Mouse (Mus musculus): ENCODE data around the gene Gm42674.
A peak's percentile ranks its signal among the peaks of the same experiment; 100 is the strongest.

The Gm42674 gene

GRCm38 (mm10) chr3:90598212-90598611 is 3.5 kb upstream of the Gm42674 start:
- DNase-seq (ENCODE audit: low spot score): no peak

DNA sequence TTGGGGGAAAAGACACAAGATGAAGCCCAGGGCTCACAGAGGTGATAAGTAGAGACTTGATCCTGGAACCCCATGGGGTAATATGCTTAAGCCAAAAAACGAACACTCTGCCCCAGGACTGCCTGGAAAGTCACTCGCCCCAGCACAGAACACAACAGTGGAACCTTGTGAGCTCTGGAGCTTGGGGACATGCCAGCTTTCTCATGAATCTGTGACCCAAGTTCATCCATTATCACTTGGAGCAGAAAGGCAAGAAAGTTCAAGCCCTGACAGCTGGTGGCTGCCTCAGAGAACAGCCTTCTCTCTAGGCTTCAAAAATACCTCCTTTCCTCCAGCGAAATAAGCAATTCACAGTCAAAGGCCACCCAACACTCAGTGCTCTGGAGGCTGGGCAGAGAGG is 2.3 kb upstream of the Gm42674 start:
- no peak for DNase-seq (ENCODE audit: low spot score)

GRCm38 (mm10) chr3:90600036-90600435 is 1.7 kb upstream of the Gm42674 start:
- no peak for DNase-seq (ENCODE audit: low spot score)

GRCm38 (mm10) chr3:90600458-90601195 is 1.1 kb upstream of the Gm42674 start:
- no peak for DNase-seq (ENCODE audit: low spot score)

DNA sequence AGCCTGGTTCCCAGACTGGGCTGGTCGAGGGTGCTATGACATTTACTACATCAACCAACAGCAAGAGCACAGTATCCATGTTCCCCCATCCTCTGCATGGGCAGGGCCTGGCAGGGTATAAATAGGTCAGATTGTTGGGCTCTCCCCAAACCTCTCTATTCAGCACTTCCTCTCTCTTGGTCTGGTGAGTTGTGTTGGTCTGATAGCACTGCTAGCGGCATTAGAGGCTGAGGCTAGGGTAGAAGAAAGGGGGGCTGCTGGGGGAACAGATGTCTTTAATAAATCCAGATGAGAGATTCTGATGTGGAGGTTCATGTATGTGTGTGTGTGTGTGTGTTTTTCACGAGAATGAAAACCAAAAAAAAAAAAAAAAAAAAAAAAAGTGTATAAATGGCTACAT is 1.9 kb downstream of the Gm42674 start, which contains the start of gene S100a4:
Gene S100a4 (plus strand): TSS at position 149 of the 400 bp plus-strand sequence.
- DNase-seq (ENCODE audit: low spot score): no peak

- peak; percentile 90 for DNase-seq (ENCODE audit: low spot score)
Observed at GRCm38 (mm10) chr3:90604416-90604815, 2.7 kb downstream of the Gm42674 start.

- no peak for DNase-seq (ENCODE audit: low spot score)
Observed at GRCm38 (mm10) chr3:90605049-90605448, 3.3 kb downstream of the Gm42674 start.

DNA sequence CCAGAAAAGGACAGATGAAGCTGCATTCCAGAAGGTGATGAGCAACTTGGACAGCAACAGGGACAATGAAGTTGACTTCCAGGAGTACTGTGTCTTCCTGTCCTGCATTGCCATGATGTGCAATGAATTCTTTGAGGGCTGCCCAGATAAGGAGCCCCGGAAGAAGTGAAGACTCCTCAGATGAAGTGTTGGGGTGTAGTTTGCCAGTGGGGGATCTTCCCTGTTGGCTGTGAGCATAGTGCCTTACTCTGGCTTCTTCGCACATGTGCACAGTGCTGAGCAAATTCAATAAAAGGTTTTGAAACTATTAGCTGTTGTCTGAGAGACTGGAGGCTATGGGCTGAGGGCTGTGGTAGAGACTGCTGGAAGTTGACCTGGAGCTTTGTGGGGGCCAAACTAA is 4.0 kb downstream of the Gm42674 start:
- DNase-seq (ENCODE audit: low spot score): no peak

- DNase-seq (ENCODE audit: low spot score): no peak
Observed at GRCm38 (mm10) chr3:90606185-90606584, 4.5 kb downstream of the Gm42674 start.

- no peak for DNase-seq (ENCODE audit: low spot score)
Observed at GRCm38 (mm10) chr3:90607361-90607760, 5.7 kb downstream of the Gm42674 start.

DNA sequence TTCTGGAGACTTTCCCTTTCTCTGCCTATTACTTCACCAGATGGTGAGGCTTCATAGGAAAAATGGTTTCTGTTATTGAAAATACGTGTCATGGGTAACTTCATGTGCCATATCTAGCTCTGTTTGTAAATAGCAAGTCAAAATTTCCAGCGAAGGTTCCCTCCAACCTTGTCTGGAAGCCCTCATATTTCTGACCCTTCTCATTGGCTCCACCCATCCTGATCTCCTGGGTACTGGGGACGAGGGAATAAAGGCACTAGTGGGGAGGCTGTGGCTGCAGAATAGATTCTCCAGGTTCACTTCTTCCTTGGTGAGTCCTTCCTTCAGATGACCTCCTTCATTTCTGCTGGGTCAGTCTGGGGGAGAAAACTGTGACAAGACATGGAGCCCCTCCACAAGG is 6.5 kb downstream of the Gm42674 start, which contains the start of gene S100a5:
Gene S100a5 (plus strand): TSS at position 301 of the 400 bp plus-strand sequence.
- no peak for DNase-seq (ENCODE audit: low spot score)

- no peak for DNase-seq (ENCODE audit: low spot score)
Observed at GRCm38 (mm10) chr3:90609102-90609501, 7.4 kb downstream of the Gm42674 start.

GRCm38 (mm10) chr3:90611494-90611893 is 9.8 kb downstream of the Gm42674 start:
- DNase-seq (ENCODE audit: low spot score): no peak

GRCm38 (mm10) chr3:90612061-90612460 is 10.4 kb downstream of the Gm42674 start:
- no peak for DNase-seq (ENCODE audit: low spot score)

- DNase-seq (ENCODE audit: low spot score): peak; percentile 83
Observed at GRCm38 (mm10) chr3:90612728-90613291, 11.1 kb downstream of the Gm42674 start, which contains the start of gene S100a6. Gene S100a6 (plus strand): TSS chr3:90612882.

GRCm38 (mm10) chr3:90613461-90614147 is 11.9 kb downstream of the Gm42674 start:
- no peak for DNase-seq (ENCODE audit: low spot score)

- DNase-seq (ENCODE audit: low spot score): no peak
Observed at GRCm38 (mm10) chr3:90614148-90614530, 12.4 kb downstream of the Gm42674 start.

DNA sequence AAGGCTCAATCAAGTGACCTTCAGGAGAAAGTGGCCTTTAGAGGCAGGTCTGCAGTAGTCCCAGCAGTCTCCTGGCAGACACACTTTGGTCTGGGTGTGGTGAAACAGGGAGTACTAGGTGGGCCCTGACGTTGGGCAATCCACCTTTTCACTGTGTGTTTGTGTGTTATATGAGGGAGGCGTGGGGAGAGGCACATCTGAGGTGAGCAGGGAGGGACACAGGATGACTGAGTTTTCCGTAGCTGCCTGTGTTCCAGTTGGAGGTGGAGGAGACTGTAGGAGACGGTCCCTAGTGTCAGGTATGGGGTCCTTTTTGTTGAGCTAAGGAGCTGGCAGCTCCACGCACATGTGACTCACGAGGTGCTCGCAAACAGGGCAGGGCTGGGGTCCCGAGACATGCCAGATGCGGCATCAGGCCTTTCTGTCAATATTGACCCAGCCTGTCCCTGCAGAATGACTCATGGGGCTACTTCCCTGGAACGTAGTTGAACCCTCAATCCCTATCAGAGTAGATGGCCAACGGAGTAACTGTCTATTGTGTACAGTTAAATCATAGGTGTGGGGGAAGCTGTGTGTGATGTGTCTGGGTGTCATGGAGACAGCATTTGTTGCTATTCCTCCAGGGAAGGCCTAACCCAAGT is 13.0 kb downstream of the Gm42674 start:
- DNase-seq (ENCODE audit: low spot score): no peak

- DNase-seq (ENCODE audit: low spot score): peak; percentile 73
Observed at GRCm38 (mm10) chr3:90615415-90615814, 13.7 kb downstream of the Gm42674 start.

- no peak for DNase-seq (ENCODE audit: low spot score)
Observed at GRCm38 (mm10) chr3:90615911-90616310, 14.2 kb downstream of the Gm42674 start.

- DNase-seq (ENCODE audit: low spot score): no peak
Observed at GRCm38 (mm10) chr3:90617586-90617985, 15.9 kb downstream of the Gm42674 start.

GRCm38 (mm10) chr3:90621552-90621951 is 19.8 kb downstream of the Gm42674 start:
- no peak for DNase-seq (ENCODE audit: low spot score)
